Mouse (Mus musculus) embryonic facial prominence, embryonic 12.5 days (tissue): ENCODE measurements around the gene Timm29. TPM values are rescaled to one million over a fixed set of nuclear protein-coding genes. Genes with fewer than 3 reads are reported as not detected.

Experiments
- ATAC-seq: fragments of 200-750 bp; cut with Nextera tagmentation; 2 replicates; pipeline ENCODE4 v1.8.0; 2017; ENCODE audit not compliant: insufficient number of reproducible peaks, insufficient read depth, low FRiP score, low TSS enrichment
- H3K27ac ChIP-seq: fragments of 300-500 bp; sonication (generic); 2 replicates; pipeline ENCODE4 v1.5.1; 2016; ENCODE audit warnings: mild to moderate bottlenecking
- H3K27me3 ChIP-seq: fragments of 300-500 bp; sonication (generic); 2 replicates; pipeline ENCODE4 v1.6.1; 2016; ENCODE audit warnings: mild to moderate bottlenecking, moderate library complexity
- H3K36me3 ChIP-seq: fragments of 300-500 bp; sonication (generic); 2 replicates; pipeline ENCODE4 v1.6.1; 2016; ENCODE audit warnings: mild to moderate bottlenecking
- H3K4me1 ChIP-seq: fragments of 300-500 bp; sonication (generic); 2 replicates; pipeline ENCODE4 v1.6.1; 2016
- H3K4me2 ChIP-seq: fragments of 300-500 bp; sonication (generic); replicated peaks from 2 replicates; pipeline ENCODE4 v1.6.1; 2016; ENCODE audit warnings: mild to moderate bottlenecking, moderate library complexity
- H3K4me3 ChIP-seq: fragments of 300-500 bp; sonication (generic); 2 replicates; pipeline ENCODE4 v1.5.1; 2016; ENCODE audit warnings: mild to moderate bottlenecking
- H3K9ac ChIP-seq: fragments of 300-500 bp; sonication (generic); 2 replicates; pipeline ENCODE4 v1.6.1; 2016; ENCODE audit warnings: mild to moderate bottlenecking, moderate library complexity
- H3K9me3 ChIP-seq: fragments of 300-500 bp; sonication (generic); 2 replicates; pipeline ENCODE4 v1.6.1; 2016; ENCODE audit warnings: mild to moderate bottlenecking, moderate library complexity
- WGBS: fragments of 180-500 bp; shearing (Covaris S2); methylation state at CpG from one replicate; pipeline ENCODE4 v1.1.7; 2016; 5-methylcytosine and 5-hydroxymethylcytosine counted together
- microRNA counts: library from miRNA; unstranded; fragments of <30 nt; microRNA quantifications from one replicate; lab custom pipeline; 2017
- microRNA-seq: library from miRNA; unstranded; fragments of <30 nt; microRNA quantifications from one replicate; pipeline ENCODE4, GENCODE M21; 2017
- polyA plus RNA-seq: library from polyadenylated mRNA; unstranded; fragments of >200 nt; fragmentation: Nextera tagmentation; extraction: Ambion mirVana; gene quantifications from 2 replicates; pipeline ENCODE4 v1.2.1, GENCODE M21; 2016

Timm29 gene
- polyA plus RNA-seq, 1 experiment from 2014 or later = 40.6 TPM

GRCm38 (mm10) chr9:21625342-21626339 lies 33.1 kb downstream of the Timm29 start:
- Histone ChIP-seq H3K27me3 (no peaks in the 10 kb centered on the region), H3K9ac (no peak overlapping the region), H3K9me3 (no peaks in the 10 kb centered on the region), H3K4me2 (no peak overlapping the region), H3K27ac (no peak overlapping the region), H3K36me3 (0 out of 2 replicates have a peak, but pooled peaks cover 11% of the 10 kb centered on the region), H3K4me1 (no peaks in the 10 kb centered on the region), H3K4me3 (no peak overlapping the region)
- peak; percentile 42; the same call in 1 of the 2 replicates for ATAC-seq
- 88% methylated on average over 10 of the region's 10 CpGs for WGBS

- Histone ChIP-seq H3K36me3 (0 out of 2 replicates have a peak, but pooled peaks cover 8% of the 10 kb centered on the region), H3K4me1 (no peaks in the 10 kb centered on the region), H3K4me2 (no peak overlapping the region), H3K9ac (no peak overlapping the region), H3K4me3 (no peak overlapping the region), H3K27ac (no peak overlapping the region), H3K27me3 (no peaks in the 10 kb centered on the region), H3K9me3 (no peaks in the 10 kb centered on the region)
- ATAC-seq = no peak
Measured at GRCm38 (mm10) chr9:21626571-21626970, 34.0 kb downstream of the Timm29 start.

- 0 out of 2 replicates have a peak, but pooled peaks cover 8% of the 10 kb centered on the region for H3K36me3 ChIP-seq
- 89% methylated on average over 5 of the region's 5 CpGs for WGBS
- no peak overlapping the region for H3K4me2 ChIP-seq
- no peaks in the 10 kb centered on the region for H3K27me3 ChIP-seq
- H3K27ac ChIP-seq = no peak overlapping the region
- H3K4me3 ChIP-seq = no peak overlapping the region
- no peak for ATAC-seq
- no peaks in the 10 kb centered on the region for H3K4me1 ChIP-seq
- H3K9me3 ChIP-seq = no peaks in the 10 kb centered on the region
- H3K9ac ChIP-seq = no peak overlapping the region
Measured at GRCm38 (mm10) chr9:21627145-21627795, 34.7 kb downstream of the Timm29 start.

GRCm38 (mm10) chr9:21630673-21631072 lies 38.2 kb downstream of the Timm29 start:
- Histone ChIP-seq H3K27me3 (no peaks in the 10 kb centered on the region), H3K9me3 (no peaks in the 10 kb centered on the region), H3K27ac (no peak overlapping the region), H3K4me3 (no peak overlapping the region), H3K9ac (no peak overlapping the region), H3K4me2 (no peak overlapping the region), H3K4me1 (0 out of 2 replicates have a peak, but pooled peaks cover 4% of the 10 kb centered on the region), H3K36me3 (peaks cover 34% of the 10 kb centered on the region)
- no peak for ATAC-seq
- 88% methylated on average over 3 of the region's 3 CpGs for WGBS

GRCm38 (mm10) chr9:21633106-21633505 lies 40.6 kb downstream of the Timm29 start:
- H3K4me1 ChIP-seq = 0 out of 2 replicates have a peak, but pooled peaks cover 5% of the 10 kb centered on the region
- WGBS = 77% methylated on average over 3 of the region's 3 CpGs
- H3K27ac ChIP-seq = no peak overlapping the region
- ATAC-seq = no peak
- no peaks in the 10 kb centered on the region for H3K9me3 ChIP-seq
- H3K27me3 ChIP-seq = no peaks in the 10 kb centered on the region
- H3K9ac ChIP-seq = no peak overlapping the region
- no peak overlapping the region for H3K4me3 ChIP-seq
- H3K4me2 ChIP-seq = no peak overlapping the region
- H3K36me3 ChIP-seq = peaks cover 55% of the 10 kb centered on the region

GRCm38 (mm10) chr9:21635639-21636038 lies 43.1 kb downstream of the Timm29 start:
- Histone ChIP-seq H3K4me2 (no peak overlapping the region), H3K27me3 (no peaks in the 10 kb centered on the region), H3K27ac (no peak overlapping the region; the same call in 1 of the 2 replicates), H3K36me3 (peaks cover 80% of the 10 kb centered on the region), H3K4me1 (0 out of 2 replicates have a peak, but pooled peaks cover 5% of the 10 kb centered on the region), H3K4me3 (no peak overlapping the region), H3K9me3 (no peaks in the 10 kb centered on the region), H3K9ac (no peak overlapping the region)
- 71% methylated on average over 7 of the region's 7 CpGs for WGBS
- ATAC-seq = peak; percentile 45; the same call in 1 of the 2 replicates

GRCm38 (mm10) chr9:21639031-21639430 lies 46.5 kb downstream of the Timm29 start:
- no peak for ATAC-seq
- Histone ChIP-seq H3K27ac (no peak overlapping the region), H3K4me2 (no peak overlapping the region), H3K4me3 (no peak overlapping the region), H3K9me3 (no peaks in the 10 kb centered on the region), H3K9ac (no peak overlapping the region), H3K27me3 (no peaks in the 10 kb centered on the region), H3K4me1 (0 out of 2 replicates have a peak, but pooled peaks cover 5% of the 10 kb centered on the region), H3K36me3 (peaks cover 100% of the 10 kb centered on the region)
- WGBS = 95% methylated on average over 11 of the region's 11 CpGs

MicroRNAs encoded within 50 kb of the gene (microRNA counts, 519-probe panel; counts per million panel counts)
- 460 counts per million, percentile 65 among the panel's probes with 10 or more counts for microRNA mmu-miR-1946b (lab: Ali Mortazavi, UCI)

Small RNA genes lying within 50 kb of the gene (microRNA-seq; reads per million reads assigned to microRNA genes)
- not detected for gene Mir1946b

Other genes with a start within 250 kb of the Timm29 start
- gene Ilf3, start 224.9 kb upstream of the Timm29 start, polyA plus RNA-seq = 277 and 284 TPM in 2 replicates
- gene Qtrt1, start 180.9 kb upstream of the Timm29 start, polyA plus RNA-seq = 48.7 and 50.2 TPM in 2 replicates
- gene Dnm2, start 167.8 kb upstream of the Timm29 start, polyA plus RNA-seq = 75.3 and 76.7 TPM in 2 replicates
- gene Tmed1, start 82.5 kb upstream of the Timm29 start, polyA plus RNA-seq = 113 and 115 TPM in 2 replicates
- gene AB124611, start 66.5 kb upstream of the Timm29 start, polyA plus RNA-seq = 3.9 and 5.7 TPM in 2 replicates
- 79.5 and 86.8 TPM in 2 replicates for gene Carm1, start 45.8 kb upstream of the Timm29 start, polyA plus RNA-seq
- gene Yipf2, start 106 bp downstream of the Timm29 start, polyA plus RNA-seq = 19.1 and 22.6 TPM in 2 replicates
- 126 and 130 TPM in 2 replicates for gene Smarca4, start 23.4 kb downstream of the Timm29 start, polyA plus RNA-seq
- 33.5 and 36.8 TPM in 2 replicates for gene Ldlr, start 130.8 kb downstream of the Timm29 start, polyA plus RNA-seq
- gene Spc24, start 167.6 kb downstream of the Timm29 start, polyA plus RNA-seq = 117 and 126 TPM in 2 replicates
- gene Kank2, start 206.0 kb downstream of the Timm29 start, polyA plus RNA-seq = 20.4 and 21.6 TPM in 2 replicates
- 0.96 and 1.7 TPM in 2 replicates for gene Angptl8, start 242.8 kb downstream of the Timm29 start, polyA plus RNA-seq